Mouse (Mus musculus): ENCODE data around the gene Osbpl11.
"Not testable (repeated sequence)": the region's sequence is repeated elsewhere in the genome, so short reads cannot be mapped to it uniquely, and the experiment has no call there.

The Osbpl11 gene

DNA sequence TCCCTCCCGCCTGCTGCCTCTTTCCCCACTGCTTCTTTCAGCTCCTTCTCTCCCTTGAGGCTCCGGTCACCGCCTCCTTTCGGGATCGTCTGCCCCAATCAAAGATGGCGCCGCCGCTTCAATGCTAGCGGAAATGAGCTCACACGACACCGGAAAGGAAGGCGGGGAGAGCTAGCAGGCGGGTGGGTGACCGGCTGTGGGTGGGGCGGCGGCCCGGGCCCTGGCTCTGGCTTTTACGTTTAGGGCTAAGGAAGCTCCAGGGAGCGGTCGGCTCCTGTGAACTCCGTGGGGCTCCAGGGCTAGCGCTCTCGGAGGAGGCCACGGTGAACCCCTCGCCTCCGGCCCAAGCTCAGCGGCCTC is at the start of gene Osbpl11:
Gene Osbpl11 (plus strand): TSS at position 171 of the 360 bp plus-strand sequence.
- H3K4me1 ChIP-seq (replicated peaks; ENCODE audit: low read depth, low read length) = peaks cover 38% of the 10 kb centered on the region
- H3K36me3 ChIP-seq (ENCODE audit: insufficient read depth, low read length) = peaks cover 6% of the 10 kb centered on the region; the same call in 1 of the 2 replicates
- H3K4me3 ChIP-seq (replicated peaks; ENCODE audit: low read length) = peak within 1 kb of the TSS; percentile 98
- TF ChIP-seq CTCF (conservative IDR thresholded peaks at IDR 0.05; ENCODE audit: low read length) (no peak), POU5F1 (IDR thresholded peaks at IDR 0.05; ENCODE audit: borderline replicate concordance, low read length) (no peak), NANOG (IDR thresholded peaks at IDR 0.05; ENCODE audit: borderline replicate concordance, low read length) (no peak)
- H3K27me3 ChIP-seq (ENCODE audit: insufficient read depth, low read length) = peaks cover under 1% of the 10 kb centered on the region; the same call in 1 of the 2 replicates
- H3K9me3 ChIP-seq (ENCODE audit: low read length) = no peaks in the 10 kb centered on the region

DNA sequence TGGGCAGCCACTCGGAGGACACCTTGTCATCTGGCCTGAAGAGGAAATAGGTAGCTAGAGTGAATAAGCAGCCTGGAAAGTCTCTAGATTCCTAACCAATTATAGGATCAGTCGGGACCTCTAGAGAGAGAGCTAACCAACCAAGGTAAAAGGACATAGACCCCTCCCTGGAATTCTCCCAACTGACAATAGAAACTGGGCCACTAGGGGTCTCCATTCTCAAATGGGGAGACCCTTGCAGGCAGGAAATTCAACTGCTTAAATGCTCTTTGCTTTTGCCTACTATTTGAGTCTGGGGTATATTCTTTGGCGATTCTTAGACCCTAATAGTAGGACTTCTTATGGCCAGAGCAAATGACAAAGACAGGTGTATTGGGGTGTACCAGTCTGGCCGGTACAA is 49.7 kb upstream of the Osbpl11 start:
- peaks cover 44% of the 10 kb centered on the region for H3K27me3 ChIP-seq (ENCODE audit: insufficient read depth, low read length)
- H3K36me3 ChIP-seq (ENCODE audit: insufficient read depth, low read length) = no peaks in the 10 kb centered on the region
- TF ChIP-seq NANOG (IDR thresholded peaks at IDR 0.05; ENCODE audit: borderline replicate concordance, low read length) (no peak), CTCF (conservative IDR thresholded peaks at IDR 0.05; ENCODE audit: low read length) (peak; percentile 65), POU5F1 (IDR thresholded peaks at IDR 0.05; ENCODE audit: borderline replicate concordance, low read length) (no peak)
- H3K4me1 ChIP-seq (replicated peaks; ENCODE audit: low read depth, low read length) = peaks cover 20% of the 10 kb centered on the region
- no peak overlapping the region for H3K4me3 ChIP-seq (replicated peaks; ENCODE audit: low read length)
- H3K9me3 ChIP-seq (ENCODE audit: low read length) = 0 out of 2 replicates have a peak, but pooled peaks cover 7% of the 10 kb centered on the region

DNA sequence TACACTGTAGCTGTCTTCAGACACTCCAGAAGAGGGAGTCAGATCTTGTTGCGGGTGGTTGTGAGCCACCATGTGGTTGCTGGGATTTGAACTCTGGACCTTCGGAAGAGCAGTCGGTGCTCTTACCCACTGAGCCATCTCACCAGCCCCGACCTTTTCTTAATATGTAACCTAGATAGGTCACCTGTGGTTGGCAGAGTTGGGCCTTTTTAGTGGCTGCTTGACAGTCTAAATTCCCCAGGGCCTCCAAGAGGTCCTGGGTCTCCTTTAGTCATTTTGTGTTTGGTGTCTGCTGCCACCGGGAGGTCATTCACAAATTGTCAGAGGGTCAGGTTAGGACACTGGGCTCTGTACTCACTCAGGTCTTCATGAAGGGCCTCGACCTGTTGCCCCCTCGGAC is 45.8 kb upstream of the Osbpl11 start:
- not testable (repeated sequence) for H3K4me3 ChIP-seq (replicated peaks; ENCODE audit: low read length); H3K36me3 ChIP-seq (ENCODE audit: insufficient read depth, low read length)
- H3K27me3 ChIP-seq (ENCODE audit: insufficient read depth, low read length) = peaks cover 40% of the 10 kb centered on the region

DNA sequence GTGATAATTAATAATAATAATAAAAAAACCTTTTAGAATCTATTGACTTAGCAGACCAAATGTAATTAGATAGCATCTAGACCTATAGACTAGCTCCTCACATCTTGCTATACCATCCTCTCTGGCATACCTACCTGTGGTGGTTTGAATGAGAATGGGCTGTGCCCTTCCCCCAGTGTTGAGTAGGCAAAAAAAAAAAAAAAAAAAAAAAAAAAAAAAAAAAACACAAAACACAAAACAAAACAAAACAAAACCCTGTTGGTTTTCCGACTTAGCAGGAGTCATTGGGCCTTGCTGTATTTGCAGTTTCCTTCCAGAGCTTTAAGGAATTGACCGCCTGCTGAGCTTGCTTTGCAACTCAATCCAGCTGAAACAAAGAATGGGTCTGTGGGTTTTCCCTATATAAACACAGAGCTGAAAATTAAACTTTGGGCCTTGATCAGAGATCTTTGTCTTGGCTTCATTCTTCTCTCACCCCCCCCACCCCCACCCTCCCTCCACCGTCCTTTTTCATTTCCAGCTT is 43.1 kb upstream of the Osbpl11 start:
- TF ChIP-seq CTCF (conservative IDR thresholded peaks at IDR 0.05; ENCODE audit: low read length) = no peak
- no peak for TF ChIP-seq POU5F1 (IDR thresholded peaks at IDR 0.05; ENCODE audit: borderline replicate concordance, low read length)
- TF ChIP-seq NANOG (IDR thresholded peaks at IDR 0.05; ENCODE audit: borderline replicate concordance, low read length) = no peak
- peaks cover 48% of the 10 kb centered on the region for H3K4me1 ChIP-seq (replicated peaks; ENCODE audit: low read depth, low read length)
- H3K27me3 ChIP-seq (ENCODE audit: insufficient read depth, low read length) = peaks cover 32% of the 10 kb centered on the region
- no peak overlapping the region for H3K4me3 ChIP-seq (replicated peaks; ENCODE audit: low read length)
- H3K9me3 ChIP-seq (ENCODE audit: low read length) = 0 out of 2 replicates have a peak, but pooled peaks cover 7% of the 10 kb centered on the region
- H3K36me3 ChIP-seq (ENCODE audit: insufficient read depth, low read length) = no peaks in the 10 kb centered on the region

More for the DNA sequence above, 45.8 kb upstream of the Osbpl11 start:
- peaks cover 34% of the 10 kb centered on the region for H3K4me1 ChIP-seq (replicated peaks; ENCODE audit: low read depth, low read length)
- not testable (repeated sequence) for H3K9me3 ChIP-seq (ENCODE audit: low read length)

- Histone ChIP-seq H3K4me3 (replicated peaks; ENCODE audit: low read length) (no peak overlapping the region), H3K4me1 (replicated peaks; ENCODE audit: low read depth, low read length) (peaks cover 51% of the 10 kb centered on the region), H3K9me3 (ENCODE audit: low read length) (0 out of 2 replicates have a peak, but pooled peaks cover 7% of the 10 kb centered on the region), H3K36me3 (ENCODE audit: insufficient read depth, low read length) (no peaks in the 10 kb centered on the region), H3K27me3 (ENCODE audit: insufficient read depth, low read length) (peaks cover 24% of the 10 kb centered on the region)
- TF ChIP-seq CTCF (conservative IDR thresholded peaks at IDR 0.05; ENCODE audit: low read length) (no peak), NANOG (IDR thresholded peaks at IDR 0.05; ENCODE audit: borderline replicate concordance, low read length) (peak; percentile 66; the same call in 1 of the 2 replicates)
These were observed 41.4 kb upstream of the Osbpl11 start for GRCm38 (mm10) chr16:33143452-33143851.

DNA sequence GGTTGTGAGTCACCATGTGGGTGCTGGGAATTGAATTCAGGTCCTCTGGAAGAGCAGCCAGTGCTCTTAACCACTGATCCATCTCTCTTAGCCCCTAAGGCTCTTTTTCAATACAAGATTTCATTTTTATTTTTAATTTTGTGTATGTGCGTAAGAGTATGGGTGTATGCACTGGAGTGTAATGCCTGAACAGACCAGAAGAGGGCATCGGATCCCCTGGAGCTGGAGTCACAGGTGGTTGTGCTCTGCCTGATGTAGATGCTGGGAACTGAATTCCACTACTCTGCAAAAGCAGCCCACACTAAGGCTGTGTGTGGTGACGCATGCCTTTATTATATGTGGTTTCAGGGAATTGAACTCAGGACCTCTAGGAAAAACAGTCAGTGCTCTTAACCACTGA is 38.7 kb upstream of the Osbpl11 start:
- no peaks in the 10 kb centered on the region for H3K9me3 ChIP-seq (ENCODE audit: low read length)
- H3K4me3 ChIP-seq (replicated peaks; ENCODE audit: low read length) = no peak overlapping the region
- no peaks in the 10 kb centered on the region for H3K36me3 ChIP-seq (ENCODE audit: insufficient read depth, low read length)
- H3K4me1 ChIP-seq (replicated peaks; ENCODE audit: low read depth, low read length) = peaks cover 44% of the 10 kb centered on the region
- peak; percentile 72 for TF ChIP-seq CTCF (conservative IDR thresholded peaks at IDR 0.05; ENCODE audit: low read length)
- TF ChIP-seq POU5F1 (IDR thresholded peaks at IDR 0.05; ENCODE audit: borderline replicate concordance, low read length) = no peak
- peaks cover 2% of the 10 kb centered on the region for H3K27me3 ChIP-seq (ENCODE audit: insufficient read depth, low read length)

DNA sequence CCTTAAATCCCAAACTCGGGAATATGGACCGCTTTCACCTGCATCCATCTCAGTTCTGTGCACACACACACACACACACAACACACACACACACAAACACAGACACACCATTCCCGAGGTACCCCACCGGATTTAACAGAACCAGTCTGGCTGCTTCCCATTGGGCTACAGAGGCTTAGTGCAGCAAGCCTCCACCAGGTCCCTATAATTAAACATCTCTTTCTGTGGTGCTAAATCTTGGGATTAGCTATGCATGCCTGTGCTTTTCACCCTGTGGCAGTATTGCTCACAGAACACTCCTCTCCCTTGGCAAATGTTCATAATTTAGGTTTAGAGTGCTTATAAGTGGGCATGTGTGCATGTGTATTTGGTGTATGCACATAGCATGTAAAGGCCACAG is 36.7 kb upstream of the Osbpl11 start:
- Histone ChIP-seq H3K9me3 (ENCODE audit: low read length) (no peaks in the 10 kb centered on the region), H3K4me1 (replicated peaks; ENCODE audit: low read depth, low read length) (peaks cover 27% of the 10 kb centered on the region), H3K27me3 (ENCODE audit: insufficient read depth, low read length) (peaks cover 5% of the 10 kb centered on the region; the same call in 1 of the 2 replicates), H3K36me3 (ENCODE audit: insufficient read depth, low read length) (no peaks in the 10 kb centered on the region), H3K4me3 (replicated peaks; ENCODE audit: low read length) (no peak overlapping the region)
- TF ChIP-seq POU5F1 (IDR thresholded peaks at IDR 0.05; ENCODE audit: borderline replicate concordance, low read length) (no peak), NANOG (IDR thresholded peaks at IDR 0.05; ENCODE audit: borderline replicate concordance, low read length) (no peak), CTCF (conservative IDR thresholded peaks at IDR 0.05; ENCODE audit: low read length) (no peak)

DNA sequence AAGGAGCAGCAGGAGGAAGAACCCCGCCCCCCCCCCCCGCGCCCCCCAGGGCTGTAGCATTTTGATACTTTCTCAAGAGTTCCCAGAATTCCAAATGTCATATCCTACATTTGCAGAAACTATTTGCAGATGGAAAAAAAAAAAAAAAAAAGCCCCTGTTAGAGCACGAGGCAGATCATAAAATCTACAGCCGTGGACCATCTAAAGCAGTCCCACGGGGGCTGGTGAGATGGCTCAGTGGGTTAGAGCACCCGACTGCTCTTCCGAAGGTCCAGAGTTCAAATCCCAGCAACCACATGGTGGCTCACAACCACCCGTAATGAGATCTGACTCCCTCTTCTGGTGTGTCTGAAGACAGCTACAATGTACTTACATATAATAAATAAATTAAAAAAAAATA is 34.0 kb upstream of the Osbpl11 start:
- H3K9me3 ChIP-seq (ENCODE audit: low read length); H3K36me3 ChIP-seq (ENCODE audit: insufficient read depth, low read length); H3K27me3 ChIP-seq (ENCODE audit: insufficient read depth, low read length); H3K4me3 ChIP-seq (replicated peaks; ENCODE audit: low read length): not testable (repeated sequence)
- peaks cover 11% of the 10 kb centered on the region for H3K4me1 ChIP-seq (replicated peaks; ENCODE audit: low read depth, low read length)

DNA sequence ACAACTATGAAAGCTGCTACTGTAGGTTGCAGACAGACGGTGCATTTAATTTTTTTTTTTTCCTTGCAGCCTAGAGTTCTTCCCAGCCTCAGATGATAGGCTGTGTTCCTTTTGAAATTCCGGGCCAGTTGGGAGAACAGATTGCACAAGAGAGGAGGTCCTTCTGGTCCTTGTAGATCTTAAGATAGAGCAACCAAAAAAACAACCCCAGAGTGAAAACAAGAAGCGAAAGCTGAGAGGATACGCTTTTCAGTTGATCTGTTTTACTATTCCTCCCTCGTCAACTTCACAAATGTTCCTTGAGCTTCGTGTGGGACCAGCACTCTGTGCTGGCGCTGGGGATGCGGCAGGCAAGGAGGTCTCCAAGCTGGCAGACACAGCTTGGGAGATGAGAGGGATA is 33.3 kb upstream of the Osbpl11 start:
- TF ChIP-seq NANOG (IDR thresholded peaks at IDR 0.05; ENCODE audit: borderline replicate concordance, low read length) = no peak
- TF ChIP-seq CTCF (conservative IDR thresholded peaks at IDR 0.05; ENCODE audit: low read length) = no peak
- no peak for TF ChIP-seq POU5F1 (IDR thresholded peaks at IDR 0.05; ENCODE audit: borderline replicate concordance, low read length)

More for the DNA sequence above, 33.3 kb upstream of the Osbpl11 start:
- Histone ChIP-seq H3K27me3 (ENCODE audit: insufficient read depth, low read length) (peaks cover 5% of the 10 kb centered on the region), H3K4me1 (replicated peaks; ENCODE audit: low read depth, low read length) (peaks cover 11% of the 10 kb centered on the region), H3K4me3 (replicated peaks; ENCODE audit: low read length) (no peak overlapping the region), H3K9me3 (ENCODE audit: low read length) (no peaks in the 10 kb centered on the region), H3K36me3 (ENCODE audit: insufficient read depth, low read length) (no peaks in the 10 kb centered on the region)
